Mouse (Mus musculus) Patski (cell line): Measurements from ENCODE around the gene Llgl1. TPM values are rescaled to one million over a fixed set of nuclear protein-coding genes. Genes with fewer than 3 reads are reported as not detected.

Source experiments
- ATAC-seq: fragments of 100-300 bp; one replicate; pipeline ENCODE4 v1.8.0; 2021
- CTCF ChIA-PET: fragments of 350-600 bp; sonication (Branson Sonifier 250); formaldehyde crosslinking; loops from one replicate; lab custom pipeline; 2022; ENCODE audit warnings: inconsistent platforms; lab: Charles Lee
- POLR2A ChIA-PET: fragments of 350-600 bp; sonication (Branson Sonifier 250); formaldehyde crosslinking; loops from one replicate; lab custom pipeline; 2022; ENCODE audit warnings: antibody characterized with exemption, inconsistent platforms; lab: Charles Lee
- DNase-seq: peaks from one replicate; pipeline ENCODE4 v3.0.0-alpha.2; 2011; ENCODE audit warnings: low read depth, low spot score
- H3K27me3 ChIP-seq: fragments of 371-371 bp; one replicate; pipeline ENCODE4 v1.5.1; 2021
- CTCF ChIP-seq: fragments of 100-300 bp; IDR thresholded peaks from one replicate; pipeline ENCODE4 v1.5.1; 2021
- in situ Hi-C: fragments of 300-500 bp; cut with MboI; formaldehyde crosslinking; loops from 3 replicates; pipeline ENCODE4 v1.11.1; 2018; ENCODE audit warnings: low pct_unique_long_range_greater_than_20kb, mixed read lengths
- polyA plus RNA-seq: library from polyadenylated mRNA; unstranded; gene quantifications from one replicate; pipeline ENCODE4 v1.2.3, GENCODE M21; 2021

Llgl1 gene
- 54.0 TPM for polyA plus RNA-seq

DNA sequence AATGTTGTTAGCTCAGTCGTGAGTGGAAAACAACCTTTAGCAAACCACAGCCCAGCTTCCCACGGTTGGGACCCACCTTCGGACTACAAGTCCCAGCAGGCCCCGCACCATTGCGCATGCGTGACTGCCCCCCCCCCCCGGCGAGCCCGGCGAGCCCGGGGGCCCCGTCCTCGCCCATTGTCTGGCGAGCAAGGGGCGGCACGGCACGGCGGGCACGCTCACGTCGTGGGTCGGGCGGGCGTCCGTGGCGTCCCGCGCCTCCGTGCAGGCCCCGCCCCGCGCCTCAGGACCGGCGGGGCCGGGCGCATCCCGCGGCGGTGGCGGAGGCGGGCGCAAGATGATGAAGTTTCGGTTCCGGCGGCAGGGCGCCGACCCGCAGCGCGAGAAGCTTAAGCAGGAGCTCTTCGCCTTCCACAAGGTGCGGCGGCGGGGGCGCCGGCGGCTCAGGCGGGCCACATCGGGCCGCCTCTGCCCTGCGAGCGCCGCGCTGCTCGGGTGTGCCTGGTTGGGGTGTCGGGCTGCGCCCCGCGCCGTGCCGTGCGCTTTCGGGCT lies at the start of gene Llgl1:
Llgl1 (plus strand) TSS at position 200 of the 552 bp plus-strand sequence.
- no peaks in the 10 kb centered on the region for H3K27me3 ChIP-seq
- TF ChIP-seq CTCF, result no peak
- DNase-seq, result no peak
- in situ Hi-C loops, result loop anchor here (5.0 kb wide), 1 partner anchor 78 kb away; the partner anchor contains the start of genes Smcr8 and Top3a
- ATAC-seq, result peak; percentile 67
- ChIA-PET POLR2A (interaction anchor here (0.6 to 1.2 kb wide), 4 partner anchors 8 to 162 kb away, joined by 3 read pairs; no protein-coding TSS in a partner anchor), CTCF (interaction anchor here (1.8 kb wide), 1 partner anchor 28 kb away, joined by 5 read pairs; the partner anchor contains the start of gene Mief2)

DNA sequence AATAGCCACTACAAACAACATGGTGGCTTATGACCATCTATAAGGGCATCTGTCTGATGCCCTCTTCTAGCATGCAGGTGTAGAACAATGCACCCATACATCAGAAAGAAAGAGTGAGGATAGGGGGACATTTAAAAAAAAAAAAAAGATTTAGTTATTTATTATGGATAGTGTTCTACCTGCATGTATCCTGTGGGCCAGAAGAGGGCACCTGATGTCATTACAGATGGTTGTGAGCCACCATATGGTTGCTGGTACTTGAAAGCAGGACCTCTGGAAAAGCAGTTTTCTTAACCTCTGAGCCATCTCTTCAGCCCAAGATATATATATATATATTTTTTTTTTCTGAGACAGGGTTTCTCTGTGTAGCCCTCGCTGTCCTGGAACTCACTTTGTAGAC lies 3.4 kb upstream of the Llgl1 start:
- ATAC-seq, result no peak
- TF ChIP-seq CTCF, result no peak
- in situ Hi-C loops, result loop anchor here (5.0 kb wide), 1 partner anchor 81 kb away; the partner anchor contains the start of genes Smcr8 and Top3a
- H3K27me3 ChIP-seq, result no peaks in the 10 kb centered on the region
- POLR2A ChIA-PET, result no interaction called here
- CTCF ChIA-PET, result no interaction called here
- no peak for DNase-seq

DNA sequence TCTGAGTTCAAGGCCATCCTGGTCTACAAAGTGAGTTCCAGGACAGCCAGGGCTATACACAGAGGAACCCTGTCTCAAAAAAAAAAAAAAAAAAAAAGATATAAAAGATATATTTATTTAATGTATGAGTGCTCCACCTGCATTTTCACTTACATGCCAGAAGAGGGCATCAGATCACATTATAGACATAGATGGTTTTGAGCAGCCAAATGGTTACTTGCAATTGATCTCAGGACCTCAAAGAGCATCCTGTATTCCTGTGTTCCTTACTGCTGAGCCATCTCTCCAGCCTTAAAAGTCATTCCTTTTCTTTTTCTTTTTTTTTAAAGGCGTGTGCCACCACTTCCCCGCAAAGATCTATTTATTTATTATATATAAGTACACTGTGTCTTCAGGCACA lies 2.0 kb upstream of the Llgl1 start:
- POLR2A ChIA-PET, result no interaction called here

DNA sequence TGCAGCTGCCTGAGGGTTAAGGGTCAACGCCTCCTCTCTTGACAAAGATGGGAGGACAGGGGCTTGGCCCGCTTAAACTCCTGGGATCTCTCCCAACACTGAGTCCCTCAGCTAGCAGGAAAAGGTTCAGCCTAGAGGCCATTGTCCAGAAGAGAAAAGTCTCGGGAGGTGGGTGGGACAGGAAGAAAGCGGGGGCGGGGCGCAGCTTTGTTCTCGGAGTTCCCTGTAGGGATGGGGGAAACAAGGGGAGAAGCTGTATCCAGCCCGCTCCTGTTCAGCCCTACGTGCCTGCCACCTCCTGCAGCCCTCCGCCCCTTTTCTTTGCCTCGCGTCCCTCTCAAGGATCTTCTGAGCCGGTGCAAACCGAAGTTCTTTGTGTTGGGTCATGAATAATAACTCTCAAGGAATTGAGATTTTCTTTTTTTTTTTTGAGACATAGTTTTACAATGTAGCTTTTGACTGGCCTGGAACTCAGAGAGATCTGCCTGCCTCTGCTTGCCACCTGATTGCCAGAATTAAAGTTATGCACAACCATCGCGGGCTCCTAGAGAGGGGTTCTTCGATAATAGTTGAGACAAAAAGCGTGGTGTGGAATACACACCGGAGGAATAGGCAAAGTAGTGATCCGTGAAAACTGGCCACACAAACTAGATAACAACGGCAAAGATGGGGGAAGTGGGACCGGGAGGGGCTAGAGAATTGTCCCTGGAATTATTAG lies 558 bp upstream of the Llgl1 start:
- no peak for ATAC-seq
- in situ Hi-C loops, result loop anchor here (5.0 kb wide), 1 partner anchor 78 kb away; the partner anchor contains the start of genes Smcr8 and Top3a
- H3K27me3 ChIP-seq, result no peaks in the 10 kb centered on the region
- POLR2A ChIA-PET, result interaction anchor here (0.6 to 1.2 kb wide), 4 partner anchors 9 to 161 kb away, joined by 3 read pairs; no protein-coding TSS in a partner anchor
- no peak for DNase-seq
- TF ChIP-seq CTCF, result no peak
- CTCF ChIA-PET, result interaction anchor here (1.0 to 1.8 kb wide), 3 partner anchors 29 to 180 kb away, joined by 3 to 5 read pairs (median 3); partner anchors contain the start of genes Mief2 and Tmem11

More for the DNA sequence above, 2.0 kb upstream of the Llgl1 start:
- H3K27me3 ChIP-seq, result no peaks in the 10 kb centered on the region
- in situ Hi-C loops, result loop anchor here (5.0 kb wide), 1 partner anchor 80 kb away; the partner anchor contains the start of genes Smcr8 and Top3a
- ATAC-seq (no peak), DNase-seq (no peak)
- no peak for TF ChIP-seq CTCF
- CTCF ChIA-PET, result no interaction called here

DNA sequence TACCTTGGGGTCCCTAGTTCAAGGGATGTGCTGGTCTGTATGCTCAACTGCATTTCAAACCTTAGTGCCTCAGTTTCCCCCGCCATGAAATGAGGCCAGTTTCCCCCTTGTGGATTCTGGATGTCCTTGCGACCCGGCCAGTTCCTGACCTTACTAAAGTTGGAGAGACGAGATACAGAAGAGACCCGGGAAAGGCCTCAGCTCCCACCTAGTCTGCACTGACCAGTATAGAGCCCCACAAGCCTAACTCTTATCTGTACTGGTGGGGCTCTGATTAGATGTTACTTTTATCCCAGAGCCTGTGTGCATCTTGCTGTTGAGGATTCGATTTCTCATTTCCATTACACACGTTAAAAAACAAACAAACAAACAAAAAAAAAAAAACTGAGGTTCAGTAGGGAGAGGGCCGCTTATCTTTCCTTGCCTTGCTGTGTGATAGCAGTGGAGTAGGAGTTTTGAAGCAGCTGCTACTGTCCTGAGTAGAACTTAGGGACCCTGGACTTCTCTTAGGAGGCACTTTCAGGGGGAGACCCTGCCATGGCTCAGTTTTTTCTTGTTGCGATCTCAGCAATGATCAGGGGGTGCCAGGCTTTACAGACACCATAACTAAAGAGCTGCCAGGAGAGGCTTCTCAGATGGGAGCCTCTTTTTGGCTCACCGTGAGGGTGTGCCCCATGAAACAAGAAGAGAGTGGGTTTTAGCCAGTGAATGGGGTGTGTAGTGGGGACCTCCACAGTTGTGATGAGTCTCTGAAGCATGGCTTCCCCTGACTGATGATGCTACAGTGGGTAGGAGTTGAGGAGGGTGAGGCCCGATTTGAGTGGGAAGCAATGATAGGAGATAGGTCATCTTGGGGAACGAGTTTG lies 1.0 kb downstream of the Llgl1 start:
- TF ChIP-seq CTCF, result no peak
- CTCF ChIA-PET, result interaction anchor here (1.7 kb wide), 1 partner anchor 27 kb away, joined by 7 read pairs; the partner anchor contains the start of genes Flii and Mief2
- DNase-seq (no peak), ATAC-seq (no peak)
- POLR2A ChIA-PET, result no interaction called here
- no peaks in the 10 kb centered on the region for H3K27me3 ChIP-seq
- in situ Hi-C loops, result no loop called here

DNA sequence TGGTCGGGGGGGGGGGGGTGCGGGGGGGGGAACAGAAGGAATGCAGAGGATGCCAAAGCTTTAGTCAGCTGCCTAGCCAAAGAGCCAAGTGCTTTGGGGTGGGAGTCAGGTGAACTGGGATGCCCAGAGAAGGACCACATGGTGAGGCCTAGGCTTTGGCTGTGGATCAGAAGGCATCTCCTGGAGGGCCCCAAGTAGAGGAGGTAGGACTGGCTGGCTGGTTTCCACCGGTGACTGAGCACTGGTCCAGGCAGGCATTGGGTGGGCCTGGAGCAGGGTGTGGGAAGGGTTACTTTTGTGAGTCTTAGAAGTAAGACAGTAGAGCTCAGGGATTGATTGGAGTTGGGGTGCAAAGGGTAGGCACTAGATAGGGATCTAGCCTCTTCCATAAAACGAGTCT lies 2.1 kb downstream of the Llgl1 start:
- in situ Hi-C loops, result no loop called here
- no peak for DNase-seq
- no peak for TF ChIP-seq CTCF
- POLR2A ChIA-PET, result no interaction called here
- no peak for ATAC-seq
- CTCF ChIA-PET, result interaction anchor here (1.7 kb wide), 1 partner anchor 26 kb away, joined by 7 read pairs; the partner anchor contains the start of genes Flii and Mief2
- H3K27me3 ChIP-seq, result no peaks in the 10 kb centered on the region

DNA sequence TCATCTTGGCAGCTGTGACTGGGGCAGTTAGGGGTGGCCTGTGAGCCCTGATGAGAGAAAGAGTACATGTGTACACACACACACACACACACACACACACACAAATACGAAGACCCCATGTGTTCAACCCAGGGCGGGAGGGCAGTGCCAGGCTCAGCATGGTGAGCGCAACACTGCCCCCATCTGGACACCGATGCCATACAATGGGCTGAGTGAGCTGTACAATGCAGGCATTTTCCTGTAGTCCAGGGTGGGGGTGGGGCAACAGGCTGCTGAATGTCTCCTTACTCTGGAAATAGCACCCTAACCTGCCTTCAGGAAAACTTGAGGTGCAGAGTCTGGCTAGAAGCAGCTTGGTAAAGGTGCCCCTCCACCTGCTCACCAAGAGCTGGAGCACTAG lies 3.6 kb downstream of the Llgl1 start:
- H3K27me3 ChIP-seq, result no peaks in the 10 kb centered on the region
- POLR2A ChIA-PET, result interaction anchor here (0.6 kb wide), 1 partner anchor 173 kb away, joined by 3 read pairs; no protein-coding TSS in a partner anchor

DNA sequence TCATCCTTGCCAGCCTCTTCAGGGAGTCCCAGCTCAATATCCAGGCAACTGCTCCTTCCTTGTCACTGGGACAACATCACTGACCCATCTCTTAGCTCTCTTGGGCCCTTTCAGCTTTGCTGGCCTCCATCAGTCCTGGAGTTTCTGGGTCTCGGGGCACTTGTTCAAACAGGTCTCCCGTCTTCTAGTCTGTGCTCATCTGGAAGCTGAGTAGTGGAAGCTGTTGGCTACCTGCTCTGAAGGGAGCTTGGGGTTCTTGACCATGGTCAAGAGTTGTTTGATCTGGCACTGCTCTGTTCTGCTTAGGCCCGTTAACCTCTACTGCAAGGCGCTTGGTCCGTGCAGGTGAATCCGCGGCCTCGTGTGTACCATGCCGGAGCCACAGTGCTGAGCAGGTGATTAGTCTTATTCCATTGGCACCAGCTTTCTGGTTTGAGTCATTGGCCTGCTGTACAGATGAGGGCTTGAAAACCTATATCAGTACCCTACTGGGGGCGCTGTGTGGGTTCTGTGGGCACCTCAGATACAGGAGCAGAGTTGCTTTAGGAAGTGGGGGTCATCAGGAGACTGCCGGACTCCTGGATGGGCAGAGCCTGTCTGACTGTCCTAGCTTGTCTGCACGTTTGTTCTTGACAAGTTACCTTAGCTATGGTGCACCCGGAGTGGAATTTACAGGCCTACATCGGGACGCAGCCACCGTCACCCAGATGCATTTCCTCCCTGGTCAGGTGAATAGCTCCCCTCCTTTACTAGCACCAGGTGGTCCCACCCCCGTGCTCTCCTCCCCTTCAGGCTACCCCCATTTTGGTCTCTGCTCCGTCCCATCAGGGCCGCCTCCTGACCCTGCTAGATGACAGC lies 4.7 kb downstream of the Llgl1 start:
- no peak for DNase-seq
- in situ Hi-C loops, result no loop called here
- no peak for ATAC-seq
- H3K27me3 ChIP-seq, result no peaks in the 10 kb centered on the region
- CTCF ChIA-PET, result interaction anchor here (1.4 kb wide), 1 partner anchor 24 kb away, joined by 6 read pairs; the partner anchor contains the start of gene Mief2
- no peak for TF ChIP-seq CTCF
- POLR2A ChIA-PET, result interaction anchor here (0.8 to 1.6 kb wide), 2 partner anchors 15 to 23 kb away, joined by 3 to 6 read pairs; no protein-coding TSS in a partner anchor

More for the DNA sequence above, 3.6 kb downstream of the Llgl1 start:
- no peak for TF ChIP-seq CTCF
- in situ Hi-C loops, result no loop called here
- DNase-seq (no peak), ATAC-seq (no peak)
- CTCF ChIA-PET, result interaction anchor here (1.3 to 1.4 kb wide), 2 partner anchors 20 to 25 kb away, joined by 3 to 6 read pairs; partner anchors contain the start of gene Mief2

DNA sequence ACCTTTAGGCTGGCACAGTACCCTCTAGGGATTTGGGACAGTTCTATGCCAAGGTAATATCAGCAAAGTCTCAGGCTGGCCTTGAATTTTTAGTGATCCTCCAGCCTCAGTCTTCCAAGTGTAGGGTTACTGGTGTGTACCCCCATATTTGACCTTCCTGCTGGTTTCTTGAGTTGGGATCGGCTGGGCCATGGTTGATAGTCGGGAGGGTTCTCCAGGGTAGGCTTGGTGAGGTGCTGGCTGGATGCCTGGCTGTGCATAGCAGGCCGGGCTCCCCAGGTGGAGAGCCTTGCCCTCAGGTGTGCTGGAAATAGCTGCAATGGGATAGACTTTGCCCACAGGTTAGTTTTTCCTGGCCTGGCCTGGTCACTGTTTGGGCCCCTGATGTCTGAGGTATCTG lies 5.7 kb downstream of the Llgl1 start:
- CTCF ChIA-PET, result no interaction called here
- DNase-seq (no peak), ATAC-seq (no peak)
- TF ChIP-seq CTCF, result no peak
- H3K27me3 ChIP-seq, result no peaks in the 10 kb centered on the region
- POLR2A ChIA-PET, result interaction anchor here (1.6 kb wide), 1 partner anchor 22 kb away, joined by 6 read pairs; no protein-coding TSS in a partner anchor
- in situ Hi-C loops, result no loop called here
